In genomic region chr6:51849561-51849960, GRCm38 (mm10) we compare ENCODE assay signal across 8 mouse cellular contexts.
DNase-seq lines count a peak whose midpoint lies in the region; ATAC-seq lines count a peak whose summit lies in the region.
"Had no signal": no experiment of that assay in that cellular context is flagged by ENCODE, and none has a peak within 500 bp of the region (broad histone marks: within the 10 kb centered on the region; RNA-seq: fewer than 3 reads in every experiment).

No protein-coding gene starts in this region.

- ATAC-seq in neural tube, embryonic 11.5 days (ENCODE audit: insufficient read depth, low FRiP score, low TSS enrichment), result peak; percentile 85
- ATAC-seq in hindbrain, embryonic 12.5 days (ENCODE audit: low FRiP score), result peak; percentile 88
- peak; percentile 79 for ATAC-seq in neural tube, embryonic 13.5 days (ENCODE audit: low read depth)

- peak overlapping the region; percentile 23 for H3K4me2 ChIP-seq in neural tube, embryonic 11.5 days (ENCODE audit: low read depth)
- H3K4me2 ChIP-seq in hindbrain, embryonic 12.5 days (replicated peaks), result peak overlapping the region; percentile 44
- H3K4me2 ChIP-seq in neural tube, embryonic 13.5 days, result peak overlapping the region; percentile 48

- H3K9me3 ChIP-seq in neural tube, embryonic 11.5 days (ENCODE audit: control insufficient read depth, low read length), result no peaks in the 10 kb centered on the region
- H3K9me3 ChIP-seq in hindbrain, embryonic 12.5 days (replicated peaks), result no peaks in the 10 kb centered on the region
- no peaks in the 10 kb centered on the region for H3K9me3 ChIP-seq in neural tube, embryonic 13.5 days

- intact Hi-C loops in heart, postnatal 25 days (cut with DNase I), result no loop called here

- no peak overlapping the region for H3K4me3 ChIP-seq in neural tube, embryonic 11.5 days (ENCODE audit: low read depth, low read length)
- H3K4me3 ChIP-seq in hindbrain, embryonic 12.5 days, result no peak overlapping the region
- H3K4me3 ChIP-seq in neural tube, embryonic 13.5 days, result no peak overlapping the region

- H3K27ac ChIP-seq in neural tube, embryonic 11.5 days (ENCODE audit: low read depth, low read length), result peak overlapping the region; percentile 75
- H3K27ac ChIP-seq in hindbrain, embryonic 12.5 days, result peak overlapping the region; percentile 95
- H3K27ac ChIP-seq in neural tube, embryonic 13.5 days (replicated peaks), result peak overlapping the region; percentile 96

- H3K9ac ChIP-seq in neural tube, embryonic 11.5 days (ENCODE audit: low read length), result peak overlapping the region; percentile 35; the same call in 1 of the 2 replicates
- peak overlapping the region; percentile 52 for H3K9ac ChIP-seq in hindbrain, embryonic 12.5 days
- H3K9ac ChIP-seq in neural tube, embryonic 13.5 days, result peak overlapping the region; percentile 31; the same call in 1 of the 2 replicates

- WGBS in neural tube, embryonic 11.5 days, result 22% methylated on average over 10 of the region's 10 CpGs
- WGBS in hindbrain, embryonic 12.5 days, result 25% methylated on average over 10 of the region's 10 CpGs
- WGBS in neural tube, embryonic 13.5 days, result 11% methylated on average over 10 of the region's 10 CpGs

- peak; percentile 72 for DNase-seq in neural tube, embryonic 11.5 days (ENCODE audit: low spot score)
- no peak for DNase-seq in neural tube, embryonic 10.5 days (ENCODE audit: extremely low spot score, low spot score)
- peak; percentile 77 to 83 for DNase-seq in cerebellum, postnatal 10 days
- DNase-seq in thymus, adult 18-20 months, result no peak
- no peak for DNase-seq in heart, postnatal 25 days (ENCODE audit: low spot score)
- DNase-seq: heart, postnatal 36 days had no signal

- H3K4me1 ChIP-seq in neural tube, embryonic 11.5 days (ENCODE audit: control insufficient read depth, insufficient read depth, low read length), result peaks cover 36% of the 10 kb centered on the region
- peaks cover 48% of the 10 kb centered on the region for H3K4me1 ChIP-seq in hindbrain, embryonic 12.5 days
- H3K4me1 ChIP-seq in neural tube, embryonic 13.5 days (replicated peaks), result peaks cover 75% of the 10 kb centered on the region

- H3K36me3 ChIP-seq in neural tube, embryonic 11.5 days (ENCODE audit: control insufficient read depth, insufficient read depth, low read length), result no peaks in the 10 kb centered on the region
- no peaks in the 10 kb centered on the region for H3K36me3 ChIP-seq in hindbrain, embryonic 12.5 days
- no peaks in the 10 kb centered on the region for H3K36me3 ChIP-seq in neural tube, embryonic 13.5 days

- H3K27me3 ChIP-seq in neural tube, embryonic 11.5 days (ENCODE audit: control insufficient read depth, insufficient read depth, low read length), result 0 out of 2 replicates have a peak, but pooled peaks cover 2% of the 10 kb centered on the region
- peaks cover 9% of the 10 kb centered on the region; the same call in 1 of the 2 replicates for H3K27me3 ChIP-seq in hindbrain, embryonic 12.5 days
- H3K27me3 ChIP-seq in neural tube, embryonic 13.5 days, result peaks cover 16% of the 10 kb centered on the region

Comparison
In these comparisons a context has a peak if more than half of its experiments do, and no peak if none do; other contexts are left out.
1. DNase-seq: peak in neural tube, embryonic 11.5 days (single experiment) and cerebellum, postnatal 10 days (2 of 2); none in neural tube, embryonic 10.5 days (single experiment), thymus, adult 18-20 months (0 of 2) and heart, postnatal 25 days (single experiment).
2. Peak in every context shown above with its lines, with median percentiles within 50 percentile points of each other: ATAC-seq, H3K27ac ChIP-seq, H3K4me2 ChIP-seq and H3K9ac ChIP-seq.